In genomic region chr10:24223449-24224143, GRCm38 (mm10) we compare ENCODE assay signal across 7 mouse cellular contexts. TPM values are rescaled to one million over a fixed set of nuclear protein-coding genes. Genes with fewer than 3 reads are reported as not detected.
DNase-seq lines count a peak whose midpoint lies in the region; ATAC-seq lines count a peak whose summit lies in the region.

TSS of gene Moxd1 (plus strand) at chr10:24223517.

- no peaks in the 10 kb centered on the region for H3K36me3 ChIP-seq in limb, embryonic 13.5 days
- no peaks in the 10 kb centered on the region for H3K36me3 ChIP-seq in midbrain, embryonic 12.5 days

- H3K4me2 ChIP-seq in limb, embryonic 13.5 days (replicated peaks) = peak within 1 kb of the TSS; percentile 93
- peak within 1 kb of the TSS; percentile 94 for H3K4me2 ChIP-seq in midbrain, embryonic 12.5 days (replicated peaks)

- 2% methylated on average over 56 of the region's 56 CpGs for WGBS in limb, embryonic 13.5 days
- 1% methylated on average over 56 of the region's 56 CpGs for WGBS in midbrain, embryonic 12.5 days

- peaks cover 57% of the 10 kb centered on the region for H3K27me3 ChIP-seq in limb, embryonic 13.5 days
- peaks cover 41% of the 10 kb centered on the region for H3K27me3 ChIP-seq in midbrain, embryonic 12.5 days

- H3K4me1 ChIP-seq in limb, embryonic 13.5 days = peaks cover 19% of the 10 kb centered on the region; the same call in 1 of the 2 replicates
- peaks cover 19% of the 10 kb centered on the region for H3K4me1 ChIP-seq in midbrain, embryonic 12.5 days

- H3K27ac ChIP-seq in limb, embryonic 13.5 days = no peak within 1 kb of the TSS
- no peak within 1 kb of the TSS for H3K27ac ChIP-seq in midbrain, embryonic 12.5 days (replicated peaks)

- peak within 1 kb of the TSS; percentile 62 for H3K4me3 ChIP-seq in limb, embryonic 13.5 days
- H3K4me3 ChIP-seq in midbrain, embryonic 12.5 days = peak within 1 kb of the TSS; percentile 50

- no peaks in the 10 kb centered on the region for H3K9me3 ChIP-seq in limb, embryonic 13.5 days
- H3K9me3 ChIP-seq in midbrain, embryonic 12.5 days = no peaks in the 10 kb centered on the region

- peak; percentile 85 for ATAC-seq in limb, embryonic 13.5 days (ENCODE audit: low FRiP score, low read depth)
- ATAC-seq in midbrain, embryonic 12.5 days (ENCODE audit: low FRiP score, low read depth) = peak; percentile 87

- peak within 1 kb of the TSS; percentile 69 for H3K9ac ChIP-seq in limb, embryonic 13.5 days
- H3K9ac ChIP-seq in midbrain, embryonic 12.5 days (replicated peaks) = peak within 1 kb of the TSS; percentile 32

- peak; percentile 25 for DNase-seq in right cerebral cortex, postnatal 4 days
- DNase-seq in right cerebral cortex, adult 2 months (ENCODE audit: low spot score in 2 of 2) = no peak
- peak; percentile 57 for DNase-seq in embryo, embryonic 9.5 days (ENCODE audit: extremely low spot score)
- DNase-seq in heart, postnatal 4 days = peak; percentile 20
- DNase-seq in thymus, postnatal 36 days = peak; percentile 7 to 28

RNA-seq across cellular contexts. Expression of gene Moxd1, which starts in this region (rescaled TPM):
- 1 to 10 TPM in 1 of 2 experiments, under 1 TPM in 1; 0.83 to 1.1 TPM for total RNA-seq in heart, postnatal 4 days (2021)
- 33.5 and 39.7 TPM in 2 replicates for polyA plus RNA-seq in limb, embryonic 13.5 days (2015; fragmentation: Nextera tagmentation; extraction: Ambion mirVana)
- 1.8 and 2.0 TPM in 2 replicates for polyA plus RNA-seq in midbrain, embryonic 12.5 days (2016; fragmentation: Nextera tagmentation; extraction: Ambion mirVana)

Comparison
In these comparisons a context has a peak if more than half of its experiments do, and no peak if none do; other contexts are left out.
1. RNA of gene Moxd1 (polyA plus RNA-seq): 33.5 to 39.7 TPM in limb, embryonic 13.5 days; 1.8 to 2.0 TPM in midbrain, embryonic 12.5 days; every median in the first group is over 10 times any median in the second.
2. DNase-seq: peak in right cerebral cortex, postnatal 4 days (single experiment), embryo, embryonic 9.5 days (single experiment), heart, postnatal 4 days (single experiment) and thymus, postnatal 36 days (2 of 2); none in right cerebral cortex, adult 2 months (0 of 2).